Comparison of ENCODE assay signal across 15 mouse cellular contexts in the genomic region with DNA sequence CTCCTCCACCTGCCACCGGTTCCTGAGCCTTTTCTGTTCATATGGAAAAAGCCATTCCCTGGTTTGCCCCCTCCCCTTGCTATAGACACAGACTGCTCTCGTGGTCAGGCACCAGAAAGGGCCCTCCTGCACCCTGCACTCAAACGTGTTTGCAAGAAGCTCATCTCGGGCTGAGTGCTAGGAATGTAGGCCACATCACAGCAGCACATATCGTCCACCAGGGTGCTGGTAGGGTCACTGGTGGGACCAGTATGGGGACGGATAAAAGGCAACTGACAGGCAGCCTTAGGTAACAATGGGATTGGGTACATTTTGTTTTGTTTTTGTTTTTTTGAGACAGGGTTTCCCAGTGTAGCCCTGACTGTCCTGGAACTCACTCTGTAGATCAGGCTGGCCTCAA. TPM values are rescaled to one million over a fixed set of nuclear protein-coding genes. Genes with fewer than 3 reads are reported as not detected.
"Had no signal": no experiment of that assay in that cellular context is flagged by ENCODE, and none has a peak within 500 bp of the region (broad histone marks: within the 10 kb centered on the region; RNA-seq: fewer than 3 reads in every experiment).

No protein-coding gene starts in this region.

- H3K4me1 ChIP-seq: limb, embryonic 12.5 days had no signal

- H3K9me3 ChIP-seq: limb, embryonic 12.5 days; limb, embryonic 15.5 days; megakaryocyte, embryonic 14.5 days; midbrain, embryonic 10.5 days; midbrain, embryonic 13.5 days; neural tube, embryonic 13.5 days had no signal

- H3K9ac ChIP-seq: limb, embryonic 12.5 days; limb, embryonic 15.5 days; liver, embryonic 14.5 days; liver, postnatal 0 days; lung, embryonic 14.5 days; midbrain, embryonic 13.5 days; neural tube, embryonic 13.5 days had no signal

- ATAC-seq: midbrain, embryonic 16.5 days had no signal

- H3K4me2 ChIP-seq: limb, embryonic 12.5 days; limb, embryonic 15.5 days; liver, embryonic 11.5 days; lung, embryonic 14.5 days; midbrain, embryonic 13.5 days; neural tube, embryonic 13.5 days had no signal

- H3K4me3 ChIP-seq: limb, embryonic 12.5 days; limb, embryonic 15.5 days; megakaryocyte, embryonic 14.5 days; midbrain, embryonic 10.5 days; midbrain, embryonic 13.5 days; myocyte; neural tube, embryonic 13.5 days had no signal

- H3K27ac ChIP-seq: limb, embryonic 12.5 days; limb, embryonic 15.5 days; liver, embryonic 14.5 days; macrophage; midbrain, embryonic 10.5 days; midbrain, embryonic 13.5 days; neural tube, embryonic 13.5 days had no signal

- H3K27me3 ChIP-seq: midbrain, embryonic 13.5 days had no signal

RNA-seq across cellular contexts. Expression of gene Aunip, which starts 29.5 kb away (rescaled TPM):
- total RNA-seq: monocyte, adult 5-6 weeks; neutrophil, adult 5-6 weeks had no signal
